Mouse (Mus musculus) MEL (cell line): ENCODE data around the gene Dvl2. TPM values are rescaled to one million over a fixed set of nuclear protein-coding genes. Genes with fewer than 3 reads are reported as not detected.

Experiments
- DNase-seq: peaks from one replicate; pipeline ENCODE4 v3.0.0; 2011; ENCODE audit warnings: low read depth, low spot score
- H3K27ac ChIP-seq: 2 replicates; pipeline ENCODE4 v1.5.1; 2012; ENCODE audit warnings: low read depth, mild to moderate bottlenecking, control low read depth, low read length, moderate library complexity; ENCODE audit not compliant: control insufficient read depth
- H3K27me3 ChIP-seq, 2 experiments: fragments of 150-350 bp in 1 of 2; sonication (generic) in 1 of 2; 2 replicates each; pipeline ENCODE4 v1.6.1; 2012; ENCODE audit warnings: low read length in 2 of 2, mild to moderate bottlenecking in 2 of 2, improper control_type of control experiment in 1 of 2, moderate library complexity in 1 of 2; ENCODE audit not compliant: insufficient read depth in 2 of 2, control insufficient read depth in 1 of 2
- H3K36me3 ChIP-seq, 2 experiments: 2 replicates each; pipeline ENCODE4 v1.6.1; 2012 to 2014; ENCODE audit warnings: low read length in 2 of 2, improper control_type of control experiment in 1 of 2, inconsistent platforms in 1 of 2, mild to moderate bottlenecking in 1 of 2; ENCODE audit not compliant: insufficient read depth in 2 of 2, control insufficient read depth in 1 of 2
- H3K4me1 ChIP-seq, 2 experiments: fragments of 150-350 bp in 1 of 2; sonication (generic) in 1 of 2; 2 replicates each; pipeline ENCODE4 v1.6.1; 2012; ENCODE audit warnings: low read length in 2 of 2, improper control_type of control experiment in 1 of 2, mild to moderate bottlenecking in 1 of 2; ENCODE audit not compliant: insufficient read depth in 2 of 2, control insufficient read depth in 1 of 2
- H3K4me3 ChIP-seq, 2 experiments: fragments of 150-350 bp in 1 of 2; sonication (generic) in 1 of 2; 2 replicates each; pipeline ENCODE4 v1.5.1; 2012; ENCODE audit warnings: low read depth in 2 of 2, low read length in 2 of 2, mild to moderate bottlenecking in 2 of 2, moderate library complexity in 2 of 2, control low read depth in 1 of 2, improper control_type of control experiment in 1 of 2; ENCODE audit not compliant: control insufficient read depth in 1 of 2, insufficient read depth in 1 of 2
- H3K79me2 ChIP-seq: 2 replicates; pipeline ENCODE4 v1.6.1; 2012; ENCODE audit warnings: mild to moderate bottlenecking, low read length, moderate library complexity; ENCODE audit not compliant: control insufficient read depth, poor library complexity, insufficient read depth
- H3K9ac ChIP-seq: 2 replicates; pipeline ENCODE4 v1.6.1; 2012; ENCODE audit warnings: low read depth, mild to moderate bottlenecking, control low read depth, low read length, moderate library complexity; ENCODE audit not compliant: control insufficient read depth, poor library complexity, severe bottlenecking
- H3K9me3 ChIP-seq: fragments of 150-350 bp; sonication (generic); replicated peaks from 2 replicates; pipeline ENCODE4 v1.6.1; 2012; ENCODE audit warnings: mild to moderate bottlenecking, low read length, improper control_type of control experiment, moderate library complexity; ENCODE audit not compliant: insufficient read depth
- BHLHE40 ChIP-seq: IDR thresholded peaks from 2 replicates; pipeline ENCODE4 v1.6.1; 2012; ENCODE audit warnings: low read depth, mild to moderate bottlenecking, inconsistent platforms, low read length, improper control_type of control experiment, borderline replicate concordance
- CHD1 ChIP-seq: IDR thresholded peaks from 2 replicates; pipeline ENCODE4 v1.6.1; 2012; ENCODE audit warnings: low read depth, mild to moderate bottlenecking, inconsistent platforms, low read length, improper control_type of control experiment
- CHD2 ChIP-seq: IDR thresholded peaks from 2 replicates; pipeline ENCODE4 v1.6.1; 2011; ENCODE audit warnings: low read length, improper control_type of control experiment
- CTCF ChIP-seq, 3 experiments: IDR thresholded peaks in 2 of 3; conservative IDR thresholded peaks in 1 of 3; 2 replicates each; pipeline ENCODE4 v1.5.1; 2011 to 2012; ENCODE audit warnings: low read length in 3 of 3, low read depth in 2 of 3, mild to moderate bottlenecking in 2 of 3, improper control_type of control experiment in 1 of 3, inconsistent platforms in 1 of 3, mixed read lengths in 1 of 3, moderate library complexity in 1 of 3; ENCODE audit not compliant: control insufficient read depth in 1 of 3, insufficient read depth in 1 of 3, poor library complexity in 1 of 3, severe bottlenecking in 1 of 3
- E2F4 ChIP-seq: IDR thresholded peaks from 2 replicates; pipeline ENCODE4 v1.6.1; 2011; ENCODE audit warnings: low read depth, low read length, improper control_type of control experiment, borderline replicate concordance
- EP300 ChIP-seq, 2 experiments: IDR thresholded peaks; 2 replicates each; pipeline ENCODE4 v1.6.1; 2011; ENCODE audit warnings: improper control_type of control experiment in 2 of 2, low read length in 2 of 2, low read depth in 1 of 2, mild to moderate bottlenecking in 1 of 2
- ETS1 ChIP-seq: IDR thresholded peaks from 2 replicates; pipeline ENCODE4 v1.6.1; 2012; ENCODE audit warnings: low read depth, mild to moderate bottlenecking, inconsistent platforms, low read length, improper control_type of control experiment, moderate library complexity
- GABPA ChIP-seq: IDR thresholded peaks from 2 replicates; pipeline ENCODE4 v1.6.1; 2012; ENCODE audit warnings: low read depth, mild to moderate bottlenecking, inconsistent platforms, low read length, improper control_type of control experiment, moderate library complexity
- GATA1 ChIP-seq: IDR thresholded peaks from 2 replicates; pipeline ENCODE4 v1.6.1; 2011; ENCODE audit warnings: low read depth, low read length, improper control_type of control experiment
- HCFC1 ChIP-seq: IDR thresholded peaks from 2 replicates; pipeline ENCODE4 v1.6.1; 2012; ENCODE audit warnings: low read depth, mild to moderate bottlenecking, inconsistent platforms, low read length, improper control_type of control experiment, moderate library complexity
- JUND ChIP-seq: IDR thresholded peaks from 2 replicates; pipeline ENCODE4 v1.6.1; 2011; ENCODE audit warnings: low read depth, mild to moderate bottlenecking, improper control_type of control experiment, low read length
- MAFK ChIP-seq: IDR thresholded peaks from 2 replicates; pipeline ENCODE4 v1.6.1; 2011; ENCODE audit warnings: low read depth, mild to moderate bottlenecking, low read length, improper control_type of control experiment, borderline replicate concordance
- MAX ChIP-seq: IDR thresholded peaks from 2 replicates; pipeline ENCODE4 v1.6.1; 2011; ENCODE audit warnings: low read length, improper control_type of control experiment
- MAZ ChIP-seq: IDR thresholded peaks from 2 replicates; pipeline ENCODE4 v1.6.1; 2012; ENCODE audit warnings: low read depth, mild to moderate bottlenecking, inconsistent platforms, low read length, improper control_type of control experiment
- MYB ChIP-seq: IDR thresholded peaks from 2 replicates; pipeline ENCODE4 v1.6.1; 2011; ENCODE audit warnings: mild to moderate bottlenecking, low read depth, low read length, improper control_type of control experiment
- MYC ChIP-seq: IDR thresholded peaks from 2 replicates; pipeline ENCODE4 v1.6.1; 2011; ENCODE audit warnings: low read depth, mild to moderate bottlenecking, low read length, improper control_type of control experiment, moderate library complexity
- NELFE ChIP-seq: IDR thresholded peaks from 2 replicates; pipeline ENCODE4 v1.6.1; 2011; ENCODE audit warnings: low read depth, low read length, improper control_type of control experiment
- NRF1 ChIP-seq: IDR thresholded peaks from 2 replicates; pipeline ENCODE4 v1.6.1; 2014; ENCODE audit warnings: low read depth, mild to moderate bottlenecking, inconsistent platforms, low read length, improper control_type of control experiment, moderate library complexity; ENCODE audit not compliant: poor library complexity, insufficient read depth, severe bottlenecking
- POLR2A ChIP-seq, 2 experiments: IDR thresholded peaks; 2 replicates each; pipeline ENCODE4 v1.6.1; 2011 to 2012; ENCODE audit warnings: low read length in 2 of 2, mild to moderate bottlenecking in 2 of 2, control low read depth in 1 of 2, improper control_type of control experiment in 1 of 2, low read depth in 1 of 2, moderate library complexity in 1 of 2; ENCODE audit not compliant: control insufficient read depth in 1 of 2, insufficient read depth in 1 of 2, poor library complexity in 1 of 2
- POLR2AphosphoS2 ChIP-seq: IDR thresholded peaks from 2 replicates; pipeline ENCODE4 v1.6.1; 2011; ENCODE audit warnings: low read length, improper control_type of control experiment
- POLR2AphosphoS5 ChIP-seq: IDR thresholded peaks from 2 replicates; pipeline ENCODE4 v1.6.1; 2012; ENCODE audit warnings: low read depth, borderline replicate concordance, mild to moderate bottlenecking, inconsistent platforms, low read length, moderate library complexity, mixed read lengths
- RAD21 ChIP-seq: IDR thresholded peaks from 2 replicates; pipeline ENCODE4 v1.6.1; 2011; ENCODE audit warnings: mild to moderate bottlenecking, low read depth, low read length, improper control_type of control experiment
- RCOR1 ChIP-seq: IDR thresholded peaks from 2 replicates; pipeline ENCODE4 v1.6.1; 2012; ENCODE audit warnings: low read depth, mild to moderate bottlenecking, inconsistent platforms, low read length, improper control_type of control experiment
- SIN3A ChIP-seq: IDR thresholded peaks from 2 replicates; pipeline ENCODE4 v1.6.1; 2012; ENCODE audit warnings: low read length, improper control_type of control experiment, inconsistent platforms
- SMC3 ChIP-seq: IDR thresholded peaks from 2 replicates; pipeline ENCODE4 v1.6.1; 2011; ENCODE audit warnings: low read depth, low read length, improper control_type of control experiment
- TAL1 ChIP-seq: IDR thresholded peaks from 2 replicates; pipeline ENCODE4 v1.6.1; 2012; ENCODE audit warnings: mild to moderate bottlenecking, inconsistent platforms, low read length, moderate library complexity, mixed read lengths
- TBP ChIP-seq: IDR thresholded peaks from 2 replicates; pipeline ENCODE4 v1.8.0; 2011; ENCODE audit warnings: low read depth, low read length, improper control_type of control experiment
- TCF12 ChIP-seq: IDR thresholded peaks from 2 replicates; pipeline ENCODE4 v1.6.1; 2014; ENCODE audit warnings: low read depth, mild to moderate bottlenecking, inconsistent platforms, low read length, improper control_type of control experiment, moderate library complexity
- UBTF ChIP-seq: IDR thresholded peaks from 2 replicates; pipeline ENCODE4 v1.6.1; 2012; ENCODE audit warnings: low read depth, mild to moderate bottlenecking, inconsistent platforms, low read length, improper control_type of control experiment, moderate library complexity, borderline replicate concordance; ENCODE audit not compliant: insufficient read depth
- USF1 ChIP-seq: IDR thresholded peaks from 2 replicates; pipeline ENCODE4 v1.6.1; 2014; ENCODE audit warnings: low read depth, mild to moderate bottlenecking, inconsistent platforms, low read length, improper control_type of control experiment, moderate library complexity
- USF2 ChIP-seq, 2 experiments: IDR thresholded peaks; 2 replicates each; pipeline ENCODE4 v1.6.1; 2011 to 2012; ENCODE audit warnings: improper control_type of control experiment in 2 of 2, low read length in 2 of 2, borderline replicate concordance in 1 of 2, inconsistent platforms in 1 of 2, low read depth in 1 of 2, mild to moderate bottlenecking in 1 of 2; ENCODE audit not compliant: insufficient read depth in 1 of 2
- ZC3H11A ChIP-seq: IDR thresholded peaks from 2 replicates; pipeline ENCODE4 v1.6.1; 2012; ENCODE audit warnings: low read depth, mild to moderate bottlenecking, inconsistent platforms, low read length, improper control_type of control experiment
- ZKSCAN1 ChIP-seq: IDR thresholded peaks from 2 replicates; pipeline ENCODE4 v1.6.1; 2012; ENCODE audit warnings: low read depth, mild to moderate bottlenecking, inconsistent platforms, low read length, improper control_type of control experiment, moderate library complexity
- ZMIZ1 ChIP-seq: IDR thresholded peaks from 2 replicates; pipeline ENCODE4 v1.6.1; 2012; ENCODE audit warnings: low read depth, mild to moderate bottlenecking, inconsistent platforms, low read length, improper control_type of control experiment, moderate library complexity
- ZNF384 ChIP-seq: IDR thresholded peaks from 2 replicates; pipeline ENCODE4 v1.6.1; 2012; ENCODE audit warnings: low read depth, mild to moderate bottlenecking, inconsistent platforms, low read length, improper control_type of control experiment
- polyA plus RNA-seq, 2 experiments: library from polyadenylated mRNA; stranded (reverse) in 1 of 2; unstranded in 1 of 2; fragments of >175 nt in 1 of 2; fragments of >200 nt in 1 of 2; gene quantifications; 2 replicates each; pipeline versions ENCODE4 v1.2.1 to v1.2.4; 2012; ENCODE audit warnings: low replicate concordance in 2 of 2, low read depth in 1 of 2; ENCODE audit not compliant: insufficient read length in 2 of 2, insufficient read depth in 1 of 2, missing spikeins in 1 of 2
- total RNA-seq: library from RNA; depleted of rRNA; stranded (reverse); fragments of 300-350 nt; gene quantifications from 2 replicates; pipeline ENCODE4 v1.2.3, GENCODE M21; 2012

Dvl2 gene
- total and polyA plus RNA-seq, 3 experiments: 38.5 to 40.1 TPM; not detected in 1

GRCm38 (mm10) chr11:69980196-69981140 lies 19.9 kb upstream of the Dvl2 start:
- Histone ChIP-seq H3K4me1 (peaks cover 6 to 17% of the 10 kb centered on the region in 2 experiments), H3K27ac (peak overlapping the region; percentile 90), H3K4me3 (peak overlapping the region; percentile 96 to 98), H3K9ac (peak overlapping the region; percentile 99), H3K9me3 (no peaks in the 10 kb centered on the region), H3K36me3 (peaks cover under 1 to 24% of the 10 kb centered on the region in 2 experiments), H3K79me2 (peaks cover 45% of the 10 kb centered on the region), H3K27me3 (no peaks in the 10 kb centered on the region)
- DNase-seq: peak; percentile 100
- TF ChIP-seq MYB (peak; percentile 83; the same call in 1 of the 2 replicates), MAZ (peak; percentile 84), ZNF384 (peak; percentile 79), ZMIZ1 (peak; percentile 69), EP300 (IDR thresholded peaks at IDR 0.05; ENCODE audit: low read depth in 1 of 2, low read length in 2 of 2) (no peak; a peak in 2 of 4 replicates), TBP (peak; percentile 92), USF1 (peak; percentile 43; the same call in 1 of the 2 replicates), CHD1 (no peak), SMC3 (no peak), MAX (peak; percentile 75), USF2 (IDR thresholded peaks at IDR 0.05; ENCODE audit: borderline replicate concordance in 1 of 2, insufficient read depth in 1 of 2, low read depth in 1 of 2, low read length in 2 of 2) (no peak), POLR2A (IDR thresholded peaks at IDR 0.05; ENCODE audit: control insufficient read depth in 1 of 2, insufficient read depth in 1 of 2, low read depth in 1 of 2, low read length in 2 of 2, poor library complexity in 1 of 2) (peak; percentile 81 to 97), E2F4 (0 out of 2 replicates have a peak, but pooled peaks have one; percentile 56), GATA1 (no peak), RAD21 (no peak), ZKSCAN1 (no peak), ETS1 (peak; percentile 78), MAFK (no peak), POLR2AphosphoS2 (peak; percentile 92), SIN3A (peak; percentile 97), TCF12 (peak; percentile 64; the same call in 1 of the 2 replicates), BHLHE40 (peak; percentile 47; the same call in 1 of the 2 replicates), RCOR1 (peak; percentile 10; the same call in 1 of the 2 replicates), JUND (no peak), MYC (peak; percentile 81; the same call in 1 of the 2 replicates), UBTF (0 out of 2 replicates have a peak, but pooled peaks have one; percentile 66), CTCF (IDR thresholded peaks at IDR 0.05 in 2 of 3, conservative IDR thresholded peaks at IDR 0.05 in 1 of 3; ENCODE audit: control insufficient read depth in 1 of 3, insufficient read depth in 1 of 3, low read depth in 2 of 3, low read length in 3 of 3, poor library complexity in 1 of 3, severe bottlenecking in 1 of 3) (no peak), POLR2AphosphoS5 (no peak), ZC3H11A (0 out of 2 replicates have a peak, but pooled peaks have one; percentile 20), CHD2 (no peak), NRF1 (peak; percentile 100), GABPA (no peak), NELFE (peak; percentile 88), HCFC1 (peak; percentile 83), TAL1 (no peak)
